In genomic region chr8:125574280-125574679, GRCm38 (mm10) we compare ENCODE assay signal across 9 mouse cellular contexts. TPM values are rescaled to one million over a fixed set of nuclear protein-coding genes. Genes with fewer than 3 reads are reported as not detected.
DNase-seq lines count a peak whose midpoint lies in the region; ATAC-seq lines count a peak whose summit lies in the region.
"Had no signal": no experiment of that assay in that cellular context is flagged by ENCODE, and none has a peak within 500 bp of the region (broad histone marks: within the 10 kb centered on the region; RNA-seq: fewer than 3 reads in every experiment).

No protein-coding gene starts in this region.

- H3K36me3 ChIP-seq in forebrain, embryonic 14.5 days (ENCODE audit: control insufficient read depth, insufficient read depth, low read length) = no peaks in the 10 kb centered on the region
- no peaks in the 10 kb centered on the region for H3K36me3 ChIP-seq in forebrain, embryonic 12.5 days (replicated peaks)
- no peaks in the 10 kb centered on the region for H3K36me3 ChIP-seq in midbrain, embryonic 11.5 days (ENCODE audit: control insufficient read depth, insufficient read depth, low read length)
- H3K36me3 ChIP-seq in midbrain, embryonic 13.5 days = no peaks in the 10 kb centered on the region

- 0 out of 2 replicates have a peak, but pooled peaks cover 2% of the 10 kb centered on the region for H3K9me3 ChIP-seq in forebrain, embryonic 14.5 days (replicated peaks; ENCODE audit: control insufficient read depth, low read length)
- peaks cover 4% of the 10 kb centered on the region; the same call in 1 of the 2 replicates for H3K9me3 ChIP-seq in forebrain, embryonic 12.5 days
- no peaks in the 10 kb centered on the region for H3K9me3 ChIP-seq in midbrain, embryonic 11.5 days (ENCODE audit: control insufficient read depth, low read length)
- H3K9me3 ChIP-seq in midbrain, embryonic 13.5 days = no peaks in the 10 kb centered on the region

- no peak overlapping the region for H3K4me2 ChIP-seq in forebrain, embryonic 14.5 days (ENCODE audit: low read length)
- no peak overlapping the region for H3K4me2 ChIP-seq in forebrain, embryonic 12.5 days
- no peak overlapping the region for H3K4me2 ChIP-seq in midbrain, embryonic 11.5 days
- H3K4me2 ChIP-seq in midbrain, embryonic 13.5 days (replicated peaks) = no peak overlapping the region

- no peaks in the 10 kb centered on the region for H3K4me1 ChIP-seq in forebrain, embryonic 14.5 days (ENCODE audit: control insufficient read depth, insufficient read depth, low read length)
- peaks cover 6% of the 10 kb centered on the region for H3K4me1 ChIP-seq in forebrain, embryonic 12.5 days
- peaks cover 4% of the 10 kb centered on the region; the same call in 1 of the 2 replicates for H3K4me1 ChIP-seq in midbrain, embryonic 11.5 days (ENCODE audit: control insufficient read depth, insufficient read depth, low read length)
- H3K4me1 ChIP-seq in midbrain, embryonic 13.5 days (replicated peaks) = peaks cover 6% of the 10 kb centered on the region; the same call in 1 of the 2 replicates

- WGBS in forebrain, embryonic 14.5 days = 26% methylated on average over 4 of the region's 4 CpGs
- WGBS in forebrain, embryonic 12.5 days = 34% methylated on average over 4 of the region's 4 CpGs
- 39% methylated on average over 4 of the region's 4 CpGs for WGBS in midbrain, embryonic 11.5 days
- WGBS in midbrain, embryonic 13.5 days = 26% methylated on average over 4 of the region's 4 CpGs

- ATAC-seq in forebrain, embryonic 14.5 days = no peak
- no peak for ATAC-seq in forebrain, embryonic 12.5 days (ENCODE audit: low FRiP score)
- ATAC-seq in midbrain, embryonic 11.5 days (ENCODE audit: low FRiP score) = no peak
- ATAC-seq in midbrain, embryonic 13.5 days = no peak

- H3K4me3 ChIP-seq in forebrain, embryonic 14.5 days (ENCODE audit: low read depth, low read length) = no peak overlapping the region
- no peak overlapping the region for H3K4me3 ChIP-seq in forebrain, embryonic 12.5 days (replicated peaks)
- H3K4me3 ChIP-seq in midbrain, embryonic 11.5 days (ENCODE audit: low read depth, low read length) = no peak overlapping the region
- no peak overlapping the region for H3K4me3 ChIP-seq in midbrain, embryonic 13.5 days (replicated peaks)

- H3K27ac ChIP-seq in forebrain, embryonic 14.5 days (ENCODE audit: low read depth, low read length) = no peak overlapping the region
- no peak overlapping the region for H3K27ac ChIP-seq in forebrain, embryonic 12.5 days
- H3K27ac ChIP-seq in midbrain, embryonic 11.5 days (ENCODE audit: low read depth, low read length) = no peak overlapping the region
- no peak overlapping the region for H3K27ac ChIP-seq in midbrain, embryonic 13.5 days
- H3K27ac ChIP-seq: macrophage had no signal

- H3K9ac ChIP-seq in forebrain, embryonic 14.5 days (ENCODE audit: low read length) = no peak overlapping the region
- H3K9ac ChIP-seq in forebrain, embryonic 12.5 days = no peak overlapping the region
- no peak overlapping the region for H3K9ac ChIP-seq in midbrain, embryonic 11.5 days (ENCODE audit: low read length)
- H3K9ac ChIP-seq in midbrain, embryonic 13.5 days (replicated peaks) = no peak overlapping the region

- peak; percentile 90 for DNase-seq in forebrain, embryonic 14.5 days (ENCODE audit: low spot score)
- peak; percentile 87 for DNase-seq in midbrain, embryonic 11.5 days (ENCODE audit: low spot score, missing footprints)
- peak; percentile 68 for DNase-seq in R1 (ENCODE audit: low read depth, low spot score)
- DNase-seq in kidney, postnatal 36 days = peak; percentile 61 to 70
- no peak for DNase-seq in ovary, postnatal 36 days (ENCODE audit: low spot score)
- no peak for DNase-seq in urinary bladder, adult 2 months (ENCODE audit: low spot score)

- H3K27me3 ChIP-seq in forebrain, embryonic 14.5 days (replicated peaks; ENCODE audit: control insufficient read depth, insufficient read depth, low read length) = no peaks in the 10 kb centered on the region
- peaks cover 11% of the 10 kb centered on the region for H3K27me3 ChIP-seq in forebrain, embryonic 12.5 days
- peaks cover 3% of the 10 kb centered on the region; the same call in 1 of the 2 replicates for H3K27me3 ChIP-seq in midbrain, embryonic 11.5 days (ENCODE audit: control insufficient read depth, insufficient read depth, low read length)
- H3K27me3 ChIP-seq in midbrain, embryonic 13.5 days = peaks cover 22% of the 10 kb centered on the region; the same call in 1 of the 2 replicates

RNA-seq across cellular contexts. Expression of gene Sipa1l2, which starts 4.7 kb away (rescaled TPM):
- 15.5 and 19.9 TPM in 2 replicates for polyA plus RNA-seq in forebrain, embryonic 14.5 days (2014; fragmentation: Nextera tagmentation; extraction: Ambion mirVana)
- polyA plus RNA-seq in forebrain, embryonic 12.5 days (2016; fragmentation: Nextera tagmentation; extraction: Ambion mirVana) = 33.2 and 37.2 TPM in 2 replicates
- polyA plus RNA-seq in midbrain, embryonic 11.5 days (2014; fragmentation: Nextera tagmentation; extraction: Ambion mirVana) = 13.0 and 14.1 TPM in 2 replicates
- polyA plus RNA-seq in midbrain, embryonic 13.5 days (2015; fragmentation: Nextera tagmentation; extraction: Ambion mirVana) = 27.5 and 31.8 TPM in 2 replicates
- polyA plus RNA-seq in urinary bladder, adult 2 months (2012; rRNA removed) = 16.7 and 20.2 TPM in 2 replicates

Comparison
In these comparisons a context has a peak if more than half of its experiments do, and no peak if none do; other contexts are left out.
1. DNase-seq: peak in forebrain, embryonic 14.5 days (single experiment), midbrain, embryonic 11.5 days (single experiment), R1 (single experiment) and kidney, postnatal 36 days (2 of 2); none in ovary, postnatal 36 days (single experiment) and urinary bladder, adult 2 months (single experiment).